Mouse (Mus musculus) cerebral cortex, adult 2 months (tissue): ENCODE data around the gene Dthd1.

Experiments
- WGBS: fragments of 180-500 bp; shearing (Covaris S2); methylation state at CpG from one replicate; pipeline ENCODE4 v1.1.7; 2018; 5-methylcytosine and 5-hydroxymethylcytosine counted together

The Dthd1 gene

DNA sequence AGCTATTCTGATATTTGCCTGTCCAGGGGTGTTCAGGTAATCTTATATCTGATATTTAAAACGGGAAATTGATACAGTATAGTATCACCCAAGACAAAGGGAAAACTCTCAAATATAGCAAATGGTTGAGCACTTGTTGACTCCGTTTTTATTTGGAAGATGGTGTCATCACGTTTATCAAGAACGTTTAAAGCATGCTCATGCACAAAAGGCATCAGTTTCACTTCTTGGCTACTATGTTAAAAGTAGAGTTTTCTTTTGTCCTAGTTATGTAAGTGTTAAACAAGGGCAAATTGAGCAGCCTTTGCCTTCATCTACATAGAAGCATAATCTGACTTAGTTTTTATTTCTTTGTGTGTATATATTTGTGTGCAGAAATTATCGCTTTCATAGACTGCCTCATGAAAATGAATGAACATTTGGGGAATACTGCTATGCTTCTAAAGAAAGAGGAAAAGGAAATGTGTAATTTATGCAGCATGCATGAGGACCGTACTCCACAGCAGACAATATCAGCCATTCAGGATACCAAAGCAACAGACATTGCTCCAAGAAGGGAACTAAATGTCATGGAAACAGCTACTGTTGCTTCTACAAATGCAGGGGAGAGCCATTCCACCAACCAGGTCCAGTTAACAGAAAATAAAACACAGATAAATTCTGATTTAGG, at the start of gene Dthd1:
Gene Dthd1 (plus strand): TSS at position 422 of the 670 bp plus-strand sequence.
- 43% methylated on average over 6 of the region's 6 CpGs for WGBS

DNA sequence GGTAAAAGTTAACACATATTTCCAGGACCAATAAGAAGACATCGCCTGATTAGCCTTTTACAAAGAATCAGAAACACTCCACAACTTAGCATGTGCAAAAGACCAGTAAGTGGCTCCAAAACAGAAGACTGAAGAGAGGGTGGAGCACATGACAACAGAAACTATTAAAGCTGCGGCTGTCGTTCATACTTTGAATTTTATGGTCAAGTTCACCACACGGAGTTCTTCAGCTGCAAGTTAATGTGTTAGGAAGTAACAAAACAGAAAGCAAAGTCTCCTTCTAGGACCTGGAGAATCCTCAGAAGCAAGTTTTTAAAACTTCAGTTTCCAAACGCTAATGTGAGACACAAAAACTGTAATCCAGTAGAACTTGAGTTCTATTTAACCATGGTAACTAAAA, 49.5 kb upstream of the Dthd1 start:
- 27% methylated on average over 5 of the region's 5 CpGs for WGBS

- WGBS: 2% methylated on average over 5 of the region's 5 CpGs
Measured at GRCm38 (mm10) chr5:62765459-62765783, 48.2 kb upstream of the Dthd1 start.

GRCm38 (mm10) chr5:62765784-62766701, 47.6 kb upstream of the Dthd1 start, which contains the start of gene Arap2:
Gene Arap2, minus strand, starts transcription at chr5:62766159.
- WGBS: under 1% methylated on average over 89 of the region's 106 CpGs

DNA sequence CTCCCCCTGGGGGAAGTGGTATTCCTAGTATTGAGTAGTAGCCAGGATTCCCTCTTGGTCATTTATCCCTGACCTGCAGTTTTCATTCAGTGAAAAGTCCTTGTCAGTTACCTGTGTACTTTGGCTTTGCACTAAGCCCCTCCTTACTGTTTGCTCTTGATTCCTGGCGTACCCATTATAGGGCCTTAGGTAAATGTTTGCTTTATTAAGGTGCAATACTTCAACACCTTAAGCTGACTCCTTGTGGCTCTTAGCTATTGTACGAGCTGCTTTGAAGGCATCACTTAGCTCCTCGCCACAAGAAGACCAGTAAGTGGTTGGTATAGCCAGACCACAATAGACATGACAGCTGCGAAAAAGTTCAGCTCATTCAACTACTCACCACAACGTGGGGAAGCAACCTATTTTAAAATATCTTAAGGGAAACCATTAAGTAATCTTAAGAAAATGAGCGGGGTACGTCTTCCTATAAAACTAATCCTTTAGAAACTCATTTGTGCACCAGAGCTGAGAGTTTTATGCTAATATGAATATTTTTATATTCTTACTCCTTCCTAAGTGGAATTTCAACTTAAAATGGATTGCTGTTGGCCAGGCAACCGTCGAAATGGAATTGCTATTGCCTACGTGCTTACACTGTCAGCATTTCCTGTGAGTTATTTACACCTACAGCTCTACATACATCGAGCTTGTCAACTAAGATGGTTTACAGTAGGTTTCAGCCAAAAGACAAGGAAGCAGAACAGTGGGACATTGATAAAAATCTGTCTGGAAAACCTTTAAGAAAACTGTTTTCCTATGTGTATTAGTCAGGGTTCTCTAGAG, 41.6 kb upstream of the Dthd1 start:
- WGBS: 57% methylated on average over 11 of the region's 11 CpGs

DNA sequence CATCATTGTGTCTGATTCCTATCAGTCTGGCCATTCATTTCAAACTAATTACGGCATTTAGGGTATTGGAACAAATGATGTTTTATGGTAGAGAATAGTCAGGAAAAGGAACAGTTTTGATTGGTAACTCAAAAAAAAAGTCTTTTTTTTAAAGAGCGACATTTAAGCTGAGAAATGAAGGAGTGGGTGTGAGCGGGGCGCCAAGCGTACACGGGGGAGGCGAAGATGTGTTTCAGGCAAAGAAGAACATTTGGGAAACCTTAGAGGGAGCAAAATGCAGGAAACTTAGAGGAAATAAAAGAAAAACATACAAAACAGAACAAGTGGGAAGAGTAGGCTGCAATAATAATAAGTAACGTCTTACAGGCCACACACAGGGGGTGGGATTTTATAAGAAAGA, 35.8 kb upstream of the Dthd1 start:
- 55% methylated on average over 8 of the region's 8 CpGs for WGBS

GRCm38 (mm10) chr5:62778682-62779081, 34.9 kb upstream of the Dthd1 start:
- WGBS: 41% methylated on average over 5 of the region's 5 CpGs

- WGBS: 92% methylated on average over 3 of the region's 3 CpGs
Measured at GRCm38 (mm10) chr5:62786809-62787208, 26.8 kb upstream of the Dthd1 start.

DNA sequence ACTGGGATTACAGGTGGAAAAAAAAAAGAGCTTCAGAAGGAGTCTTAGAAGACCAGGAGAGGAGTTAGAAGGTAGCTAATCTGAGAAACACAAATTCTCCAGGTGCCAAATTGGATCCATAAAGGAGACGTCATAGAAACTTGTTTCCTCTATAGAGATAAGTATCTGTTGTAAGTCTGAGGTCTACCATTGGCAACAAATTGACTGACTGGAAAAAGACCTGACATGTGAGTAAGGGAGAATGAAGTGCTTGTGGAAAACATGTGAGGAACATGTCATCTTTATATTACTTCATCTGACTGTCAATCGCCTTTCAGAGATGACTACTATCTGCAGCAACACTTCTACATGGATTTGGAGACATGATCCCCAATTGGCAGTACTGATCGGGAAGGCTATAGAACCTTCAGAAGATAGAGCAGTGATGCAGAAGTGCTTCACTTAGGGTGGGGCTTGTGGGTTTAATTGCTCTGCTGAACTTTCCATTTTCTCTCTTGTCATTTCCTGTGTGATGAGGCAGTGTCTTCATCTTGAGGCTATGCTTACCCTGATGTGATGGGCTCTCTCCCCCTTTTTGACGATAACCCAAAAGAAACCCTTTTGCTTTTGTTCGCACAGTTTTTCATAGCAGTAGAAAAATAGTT, 22.6 kb upstream of the Dthd1 start:
- 92% methylated on average over 5 of the region's 5 CpGs for WGBS

DNA sequence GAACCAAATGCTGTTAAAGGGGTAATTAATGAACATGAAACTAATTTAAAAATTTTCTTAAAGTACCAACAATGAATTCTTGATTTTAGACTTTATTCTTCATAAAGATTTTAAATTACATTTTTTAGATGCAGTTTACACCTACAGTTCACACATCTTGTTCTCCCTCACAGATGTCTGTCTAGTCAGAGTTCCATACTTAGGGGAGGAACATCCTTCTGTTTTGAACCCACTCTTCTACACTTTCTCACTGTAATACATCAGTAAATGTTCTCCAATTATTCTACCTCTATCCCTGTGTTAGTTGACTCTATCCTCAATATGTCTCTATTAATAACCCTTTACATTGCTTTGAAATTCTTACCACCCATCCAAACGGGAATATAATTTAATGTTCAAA, 20.8 kb upstream of the Dthd1 start:
- 68% methylated on average over 1 of the region's 1 CpGs for WGBS

- WGBS: 56% methylated on average over 1 of the region's 1 CpGs
Measured at GRCm38 (mm10) chr5:62814072-62814414, 420 bp downstream of the Dthd1 start.

DNA sequence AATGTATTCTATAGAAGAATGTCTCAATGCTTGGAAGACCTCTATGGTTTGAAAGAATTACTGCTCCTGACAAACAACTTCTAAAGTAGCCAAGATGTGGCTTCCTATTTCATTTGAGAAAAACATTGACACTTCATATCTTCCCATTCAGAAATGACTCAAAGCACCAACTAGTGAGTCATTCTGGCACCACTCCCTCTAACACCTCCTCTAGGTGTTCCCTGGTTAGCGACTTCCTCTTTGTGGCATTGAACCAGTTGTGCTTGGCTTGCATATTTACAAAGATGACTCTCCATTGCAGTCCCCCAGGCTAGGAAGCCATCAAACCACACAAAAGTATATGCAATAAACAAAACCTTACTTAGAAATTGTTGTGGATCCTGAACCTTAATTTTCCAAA, 2.1 kb downstream of the Dthd1 start:
- 41% methylated on average over 1 of the region's 1 CpGs for WGBS

GRCm38 (mm10) chr5:62819567-62819966, 5.9 kb downstream of the Dthd1 start:
- WGBS: 70% methylated on average over 2 of the region's 2 CpGs

DNA sequence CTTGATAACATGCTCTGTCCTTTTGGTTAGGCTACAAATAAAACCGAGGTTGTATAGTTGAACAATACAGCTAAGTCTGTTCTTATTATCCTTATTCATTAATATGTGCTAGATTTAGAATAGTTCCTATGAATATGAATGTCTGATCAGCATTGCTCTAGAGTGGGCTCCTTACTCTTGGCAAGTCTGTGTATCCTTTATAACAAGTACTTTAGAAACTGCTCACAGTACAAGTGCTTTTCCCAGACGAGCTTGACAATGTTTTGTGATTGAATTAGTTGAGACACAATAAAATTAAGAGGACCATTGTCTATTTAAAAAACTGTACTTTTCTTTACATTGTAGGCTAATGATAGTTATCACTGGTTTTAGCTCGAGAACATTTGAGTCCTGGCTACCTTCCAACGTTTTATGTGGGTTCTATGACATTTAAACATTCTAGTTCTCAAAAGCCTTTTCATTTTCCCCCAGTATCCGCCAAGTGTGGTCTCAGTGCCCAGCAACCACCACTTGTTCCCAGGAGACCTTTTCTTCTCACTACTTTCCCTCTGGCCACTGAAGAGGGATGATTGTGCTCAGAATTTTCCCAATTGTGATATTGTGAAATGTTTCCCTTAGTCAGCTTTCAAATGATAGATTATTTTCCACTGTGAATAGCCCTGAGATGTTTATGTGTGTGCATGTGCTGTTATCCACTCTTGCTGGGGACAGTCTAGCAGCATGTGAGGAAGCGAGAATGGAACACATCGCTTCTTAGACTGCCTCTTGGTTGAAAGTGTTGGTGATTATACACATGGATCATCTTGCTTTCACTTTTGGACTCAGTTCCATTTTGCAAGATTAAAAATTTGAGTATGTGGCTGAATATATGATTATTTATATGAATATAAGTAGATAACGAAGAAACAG, 7.0 kb downstream of the Dthd1 start:
- 51% methylated on average over 8 of the region's 8 CpGs for WGBS

DNA sequence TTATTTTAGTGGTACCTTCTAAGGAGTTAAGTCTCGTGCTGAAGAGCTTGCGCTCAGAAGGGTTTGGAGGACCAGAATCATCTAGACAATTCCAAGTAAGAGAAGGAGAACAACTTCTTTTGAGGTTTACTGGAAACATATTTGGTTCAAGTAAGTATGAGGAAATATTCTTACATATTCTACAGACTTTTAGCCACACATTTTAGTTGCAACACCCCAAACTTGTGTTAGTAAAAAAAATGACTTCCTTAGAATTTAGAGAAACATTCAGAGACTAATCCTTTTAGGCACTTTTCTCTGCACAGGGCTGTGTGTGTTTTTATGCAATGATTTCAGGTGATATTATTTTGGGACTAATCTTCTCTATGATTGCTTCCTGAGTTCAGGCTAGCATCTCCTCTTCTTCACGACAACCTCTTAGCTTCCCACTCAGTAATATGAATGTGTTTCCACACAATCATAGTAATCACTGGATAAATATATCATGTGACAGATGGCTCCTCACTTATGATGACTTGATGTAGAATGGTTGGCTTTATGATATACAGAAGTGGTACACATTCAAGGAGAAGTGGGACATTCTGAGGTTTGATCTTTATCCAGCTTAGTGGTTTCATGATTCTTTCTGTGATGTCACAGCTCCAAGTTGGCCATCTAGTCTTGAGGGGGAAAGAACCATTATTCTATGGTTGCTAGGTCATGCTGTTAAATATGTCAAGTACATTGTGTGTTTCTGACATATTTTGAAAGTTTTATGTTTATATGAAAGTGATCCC, 29.5 kb downstream of the Dthd1 start:
- 77% methylated on average over 3 of the region's 3 CpGs for whole genome bisulfite sequencing

GRCm38 (mm10) chr5:62846571-62847131, 33.0 kb downstream of the Dthd1 start:
- WGBS: 88% methylated on average over 6 of the region's 6 CpGs

GRCm38 (mm10) chr5:62851337-62851736, 37.7 kb downstream of the Dthd1 start:
- 75% methylated on average over 2 of the region's 2 CpGs for WGBS

- WGBS: 78% methylated on average over 4 of the region's 4 CpGs
Measured at GRCm38 (mm10) chr5:62854361-62854844, 40.8 kb downstream of the Dthd1 start.

GRCm38 (mm10) chr5:62857502-62857901, 43.9 kb downstream of the Dthd1 start:
- 80% methylated on average over 1 of the region's 1 CpGs for WGBS
